Mouse (Mus musculus): ENCODE results near the gene Macrod2. TPM values are rescaled to one million over a fixed set of nuclear protein-coding genes. Genes with fewer than 3 reads are reported as not detected.

Macrod2 gene
- polyA plus RNA-seq, 1 experiment from 2014 or later = 26.5 TPM

DNA sequence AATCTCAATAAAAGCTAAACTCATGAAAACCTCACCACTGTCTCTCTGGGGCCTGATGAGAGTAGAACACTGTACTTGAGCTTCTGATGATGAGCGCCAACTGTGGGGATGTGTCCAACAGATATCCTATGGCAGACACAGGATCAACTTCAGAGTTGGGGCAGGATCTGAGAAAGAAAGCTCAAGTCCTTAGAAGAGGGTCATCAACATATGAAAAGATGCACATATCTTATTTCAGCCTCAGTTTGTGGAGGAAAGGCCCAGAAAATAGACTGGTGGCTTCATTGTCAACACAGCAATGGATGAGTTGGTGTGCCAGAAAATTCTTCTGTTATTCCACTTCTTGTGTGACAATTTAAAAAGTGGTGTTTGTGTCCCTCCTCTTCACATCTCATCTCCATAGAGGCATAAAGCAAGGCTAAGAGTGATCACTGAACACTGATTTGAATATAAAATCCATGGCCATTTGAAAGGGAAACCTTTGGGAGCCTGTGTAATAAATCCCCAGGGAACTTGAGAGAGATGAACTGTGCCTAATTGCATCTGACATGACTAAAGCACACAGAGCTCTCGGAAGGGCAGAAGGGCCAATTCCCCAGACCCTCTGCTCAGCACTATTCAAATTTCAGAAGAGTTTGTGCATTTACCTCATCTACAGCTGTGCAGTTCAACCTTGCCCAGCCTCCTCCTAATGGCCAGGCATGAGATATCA is 806.4 kb downstream of the Macrod2 start:
- Histone ChIP-seq H3K27me3 (ENCODE audit: insufficient read depth, poor library complexity, severe bottlenecking) (no peaks in the 10 kb centered on the region), H3K9me3 (no peaks in the 10 kb centered on the region), H3K36me3 (no peaks in the 10 kb centered on the region), H3K4me3 (no peak overlapping the region), H3K4me1 (no peaks in the 10 kb centered on the region), H3K27ac (no peak overlapping the region)
- 84% methylated on average over 2 of the region's 2 CpGs for WGBS
- DNase-seq (ENCODE audit: low spot score) = no peak

DNA sequence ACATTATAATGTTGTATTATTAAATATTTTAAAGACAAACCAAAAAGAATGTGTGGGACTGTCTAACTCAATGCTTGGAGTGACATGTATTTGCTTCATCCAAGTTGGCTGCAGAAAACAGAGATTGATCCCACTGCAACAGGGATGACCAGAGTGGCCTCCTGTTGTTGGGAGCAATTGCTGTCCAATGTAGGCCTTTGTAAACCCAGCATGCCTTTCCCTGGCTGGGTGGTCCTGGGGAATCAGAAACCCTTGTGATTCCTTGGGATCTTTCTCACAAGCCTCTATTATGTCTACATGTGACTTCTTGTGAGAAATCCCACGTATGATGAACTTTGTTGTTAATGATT is 806.9 kb downstream of the Macrod2 start:
- no peaks in the 10 kb centered on the region for H3K9me3 ChIP-seq
- H3K36me3 ChIP-seq = no peaks in the 10 kb centered on the region
- H3K4me3 ChIP-seq = no peak overlapping the region
- DNase-seq (ENCODE audit: low spot score) = no peak
- 81% methylated on average over 1 of the region's 1 CpGs for WGBS
- no peaks in the 10 kb centered on the region for H3K27me3 ChIP-seq (ENCODE audit: insufficient read depth, poor library complexity, severe bottlenecking)
- H3K27ac ChIP-seq = no peak overlapping the region
- no peaks in the 10 kb centered on the region for H3K4me1 ChIP-seq

DNA sequence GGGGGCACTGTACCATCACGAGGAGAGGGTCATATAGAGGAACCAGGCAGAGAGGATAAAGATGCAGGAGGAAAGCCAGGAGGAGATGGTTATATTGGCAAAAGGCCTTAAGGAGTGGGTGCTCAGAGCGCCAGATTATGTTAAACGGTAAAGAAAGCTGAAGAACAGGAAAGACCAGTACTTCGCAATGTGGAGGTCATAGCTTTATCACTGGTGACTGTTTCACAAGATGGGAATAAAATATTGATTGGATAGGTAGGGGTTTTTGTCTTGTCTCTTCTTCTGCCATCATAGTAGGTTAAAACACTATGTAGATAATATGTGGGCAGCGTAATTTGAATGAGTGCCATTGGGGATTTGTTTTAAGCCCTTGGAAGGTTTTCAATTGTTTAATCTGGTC is 816.2 kb downstream of the Macrod2 start:
- Histone ChIP-seq H3K4me1 (no peaks in the 10 kb centered on the region), H3K36me3 (no peaks in the 10 kb centered on the region), H3K27me3 (ENCODE audit: insufficient read depth, poor library complexity, severe bottlenecking) (no peaks in the 10 kb centered on the region), H3K27ac (no peak overlapping the region), H3K4me3 (no peak overlapping the region), H3K9me3 (no peaks in the 10 kb centered on the region)
- 82% methylated on average over 5 of the region's 5 CpGs for WGBS
- DNase-seq (ENCODE audit: low spot score) = no peak

DNA sequence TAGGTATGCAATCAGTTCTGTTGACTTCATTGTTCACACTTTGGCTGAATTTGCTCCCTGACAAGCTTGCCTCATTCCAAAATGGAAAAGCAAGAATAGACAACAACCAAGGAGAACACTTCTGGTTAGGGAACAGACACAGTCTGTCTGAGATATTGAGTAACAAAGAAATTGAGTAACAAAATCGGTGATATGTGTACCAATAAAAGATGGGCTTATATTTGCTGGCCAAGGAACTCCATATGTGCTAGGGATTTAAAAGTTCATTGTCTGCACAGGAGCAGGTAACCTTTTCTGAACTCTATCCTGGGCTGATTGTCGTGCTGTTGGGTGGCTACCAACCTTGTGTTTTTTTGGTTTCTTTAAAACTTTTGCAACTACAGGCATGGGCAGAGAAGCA is 817.2 kb downstream of the Macrod2 start:
- H3K27me3 ChIP-seq (ENCODE audit: insufficient read depth, poor library complexity, severe bottlenecking) = no peaks in the 10 kb centered on the region
- no peaks in the 10 kb centered on the region for H3K4me1 ChIP-seq
- H3K36me3 ChIP-seq = no peaks in the 10 kb centered on the region
- no peaks in the 10 kb centered on the region for H3K9me3 ChIP-seq
- 90% methylated on average over 2 of the region's 2 CpGs for WGBS
- H3K27ac ChIP-seq = no peak overlapping the region
- no peak for DNase-seq (ENCODE audit: low spot score)
- H3K4me3 ChIP-seq = no peak overlapping the region

DNA sequence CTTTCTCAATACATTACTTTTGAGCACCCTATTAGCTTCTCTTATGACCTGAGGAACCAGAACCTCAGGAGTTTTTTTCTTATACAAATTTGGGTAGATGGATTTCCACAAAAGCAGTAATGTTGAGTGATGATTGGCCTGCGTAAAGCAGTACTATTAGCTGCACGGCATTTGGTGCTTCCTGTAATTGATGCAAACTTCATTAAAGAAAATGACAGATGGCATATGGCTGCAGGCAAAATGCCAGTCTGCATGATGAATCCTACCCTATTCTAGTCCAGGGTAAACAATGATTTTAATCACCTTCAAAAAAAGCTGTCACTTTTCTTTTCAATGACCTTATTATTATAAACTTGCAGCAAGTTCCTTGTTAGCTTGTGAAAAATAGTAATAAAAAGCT is 822.4 kb downstream of the Macrod2 start:
- WGBS = 75% methylated on average over 2 of the region's 2 CpGs
- no peak overlapping the region for H3K27ac ChIP-seq
- no peak overlapping the region for H3K4me3 ChIP-seq
- peaks cover 3% of the 10 kb centered on the region; the same call in 1 of the 2 replicates for H3K9me3 ChIP-seq
- no peaks in the 10 kb centered on the region; the same call in 1 of the 2 replicates for H3K36me3 ChIP-seq
- H3K4me1 ChIP-seq = no peaks in the 10 kb centered on the region
- DNase-seq (ENCODE audit: low spot score) = no peak
- H3K27me3 ChIP-seq (ENCODE audit: insufficient read depth, poor library complexity, severe bottlenecking) = no peaks in the 10 kb centered on the region

DNA sequence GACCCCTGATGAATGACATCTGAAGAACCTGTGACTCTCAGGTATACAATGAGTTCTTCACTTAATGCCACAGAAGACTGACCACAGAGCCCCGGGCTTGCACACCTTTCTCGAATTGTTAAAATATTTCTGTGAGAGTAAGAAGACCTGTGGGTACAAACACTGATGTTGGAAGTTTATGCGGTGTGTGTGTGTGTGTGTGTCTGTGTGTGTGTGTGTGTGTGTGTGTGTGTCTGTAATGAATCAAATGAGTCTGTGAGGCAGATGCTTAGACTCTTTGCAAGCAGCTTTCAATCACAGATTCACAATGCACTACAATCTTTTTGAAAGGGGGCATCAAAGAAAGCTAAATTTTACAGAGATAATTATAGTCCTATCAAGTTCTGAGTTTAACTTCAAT is 822.8 kb downstream of the Macrod2 start:
- H3K4me1 ChIP-seq = no peaks in the 10 kb centered on the region
- no peaks in the 10 kb centered on the region for H3K27me3 ChIP-seq (ENCODE audit: insufficient read depth, poor library complexity, severe bottlenecking)
- no peak for DNase-seq (ENCODE audit: low spot score)
- no peaks in the 10 kb centered on the region; the same call in 1 of the 2 replicates for H3K36me3 ChIP-seq
- no peak overlapping the region for H3K27ac ChIP-seq
- H3K9me3 ChIP-seq = peaks cover 3% of the 10 kb centered on the region; the same call in 1 of the 2 replicates
- 78% methylated on average over 3 of the region's 3 CpGs for WGBS
- H3K4me3 ChIP-seq = no peak overlapping the region

DNA sequence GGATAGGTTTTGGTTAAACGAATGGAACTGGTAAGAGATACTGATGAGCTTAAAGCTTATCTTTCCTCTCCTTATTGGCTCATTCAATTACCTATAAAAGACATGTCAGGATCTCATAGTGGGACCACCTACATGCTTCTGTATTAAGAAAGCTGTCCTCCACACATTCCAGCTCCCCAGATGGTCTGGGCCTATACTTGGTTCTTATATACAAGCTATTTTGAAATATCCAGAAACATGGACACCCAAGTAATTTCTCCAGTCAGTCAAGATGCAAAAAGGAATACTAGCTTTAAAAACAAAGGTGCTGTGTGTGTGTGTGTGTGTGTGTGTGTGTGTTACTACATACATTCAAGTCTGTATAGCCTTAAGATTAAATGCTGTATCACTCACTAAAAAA is 833.7 kb downstream of the Macrod2 start:
- Histone ChIP-seq H3K36me3 (no peaks in the 10 kb centered on the region), H3K4me3 (no peak overlapping the region), H3K27ac (no peak overlapping the region), H3K27me3 (ENCODE audit: insufficient read depth, poor library complexity, severe bottlenecking) (no peaks in the 10 kb centered on the region), H3K4me1 (peaks cover 13% of the 10 kb centered on the region), H3K9me3 (no peaks in the 10 kb centered on the region)
- DNase-seq (ENCODE audit: low spot score) = no peak
- 81% methylated on average over 1 of the region's 1 CpGs for WGBS

DNA sequence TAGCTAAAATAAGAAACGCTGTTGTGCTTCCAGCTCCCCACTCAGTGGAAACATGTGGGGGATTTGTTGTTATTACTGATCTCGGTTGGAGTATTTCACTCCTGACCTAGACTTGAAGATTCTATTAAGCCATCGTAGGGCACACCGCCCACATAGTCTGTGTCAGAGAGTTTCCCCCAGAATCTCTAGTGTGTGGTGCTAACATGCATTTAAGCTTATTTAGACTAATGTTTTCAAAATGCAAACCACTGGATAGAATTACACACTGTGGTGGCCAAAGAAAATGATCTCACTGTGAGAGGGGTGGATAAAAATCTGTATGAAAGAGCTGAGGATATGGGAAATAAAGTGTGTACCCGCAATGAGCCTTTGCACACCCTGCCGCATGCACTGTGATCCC is 834.7 kb downstream of the Macrod2 start:
- no peak overlapping the region for H3K27ac ChIP-seq
- H3K36me3 ChIP-seq = no peaks in the 10 kb centered on the region
- no peaks in the 10 kb centered on the region for H3K27me3 ChIP-seq (ENCODE audit: insufficient read depth, poor library complexity, severe bottlenecking)
- H3K4me3 ChIP-seq = no peak overlapping the region
- peaks cover 18% of the 10 kb centered on the region for H3K4me1 ChIP-seq
- H3K9me3 ChIP-seq = no peaks in the 10 kb centered on the region
- 73% methylated on average over 6 of the region's 6 CpGs for WGBS
- DNase-seq (ENCODE audit: low spot score) = no peak

DNA sequence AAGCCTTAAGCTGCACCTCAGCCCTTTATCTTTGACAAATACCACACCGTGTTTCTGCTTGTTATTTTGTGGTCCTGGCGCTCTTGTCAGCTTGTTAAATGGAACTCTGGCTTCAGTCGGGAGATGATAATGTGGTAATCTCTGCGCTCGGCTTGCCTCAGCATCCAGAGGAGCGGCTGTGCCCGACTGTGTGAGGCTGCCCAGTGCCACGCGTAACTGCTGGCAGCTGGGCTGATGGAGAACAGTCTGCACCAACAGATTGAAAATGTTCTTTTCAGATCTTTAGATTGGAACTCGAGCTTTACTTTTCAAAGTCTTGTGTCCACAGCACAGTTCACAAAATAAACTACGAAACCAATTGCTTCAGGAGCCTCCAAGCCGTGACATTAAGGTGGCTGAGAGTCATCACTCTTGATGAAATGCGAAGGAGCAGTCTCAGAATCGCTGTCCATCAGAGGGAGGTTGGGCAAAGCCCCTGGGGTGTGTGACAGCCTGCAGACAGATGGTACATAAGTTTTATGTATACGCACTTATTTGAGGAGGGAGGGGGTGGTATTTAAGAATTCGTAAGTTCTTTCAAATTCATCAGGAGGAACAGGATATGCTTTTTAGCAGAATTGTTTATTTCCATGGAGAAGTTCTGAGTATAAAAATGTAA is 836.0 kb downstream of the Macrod2 start:
- Histone ChIP-seq H3K4me3 (peak overlapping the region; percentile 36; the same call in 1 of the 2 replicates), H3K27me3 (ENCODE audit: insufficient read depth, poor library complexity, severe bottlenecking) (no peaks in the 10 kb centered on the region), H3K4me1 (peaks cover 22% of the 10 kb centered on the region), H3K9me3 (no peaks in the 10 kb centered on the region), H3K36me3 (no peaks in the 10 kb centered on the region), H3K27ac (0 out of 2 replicates have a peak overlapping the region, but pooled peaks have one; percentile 9)
- WGBS = 11% methylated on average over 16 of the region's 16 CpGs
- peak; percentile 75 for DNase-seq (ENCODE audit: low spot score)

DNA sequence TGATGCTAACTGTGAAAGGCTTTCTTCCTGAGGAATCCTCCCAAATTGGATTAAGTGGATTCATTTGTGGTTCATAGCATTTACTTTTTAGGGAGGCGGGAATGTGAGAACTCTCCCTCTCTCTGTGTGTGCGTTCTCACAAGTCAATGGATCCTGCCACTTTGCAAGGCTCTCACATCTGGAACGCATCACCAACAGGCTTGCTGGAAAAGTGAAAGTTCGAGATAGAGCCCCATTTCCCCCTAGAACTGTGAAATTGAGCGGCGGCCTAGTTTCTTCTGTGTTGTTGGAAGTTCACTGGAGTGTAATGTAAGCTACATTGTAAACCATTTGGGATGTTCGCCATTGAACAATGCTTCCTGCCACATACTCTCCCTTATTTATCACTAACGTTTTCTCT is 839.2 kb downstream of the Macrod2 start:
- WGBS = 45% methylated on average over 8 of the region's 8 CpGs
- DNase-seq (ENCODE audit: low spot score) = no peak
- H3K9me3 ChIP-seq = no peaks in the 10 kb centered on the region

DNA sequence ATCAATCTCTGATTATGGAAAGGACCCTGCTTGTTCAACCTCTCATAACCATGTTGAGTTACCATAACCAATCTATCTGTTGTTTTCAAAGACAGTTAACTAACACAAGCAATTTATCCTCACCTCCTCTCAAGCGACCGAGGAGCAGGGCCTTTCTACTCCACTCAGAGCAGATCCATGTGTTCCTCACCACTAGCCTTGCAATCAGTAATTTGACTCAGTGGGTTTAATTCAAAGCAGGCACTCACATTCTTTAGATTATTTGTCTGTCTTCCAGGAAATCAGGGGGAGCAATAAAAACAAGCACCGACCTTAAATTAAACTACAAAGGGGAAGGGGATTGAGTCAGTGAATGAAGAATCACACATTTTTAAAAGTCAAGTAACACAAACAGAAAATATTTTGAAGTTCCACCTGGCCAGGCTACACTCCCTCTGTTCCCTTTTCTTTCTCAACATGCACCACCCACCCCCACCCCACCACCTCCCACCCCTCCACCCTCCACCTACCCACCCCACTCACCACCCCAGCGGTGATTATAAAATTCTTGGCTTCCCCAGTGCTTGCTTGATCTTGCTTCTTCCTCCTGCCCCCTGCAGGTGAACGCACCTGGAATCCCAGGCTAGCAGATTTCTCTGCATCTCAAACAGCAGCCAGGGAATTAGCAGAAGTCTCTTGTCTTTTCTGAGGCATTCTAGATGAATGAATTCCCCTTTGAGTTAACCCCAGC is 839.8 kb downstream of the Macrod2 start:
- no peaks in the 10 kb centered on the region for H3K9me3 ChIP-seq
- WGBS = 32% methylated on average over 5 of the region's 5 CpGs
- DNase-seq (ENCODE audit: low spot score) = no peak
- peaks cover 22% of the 10 kb centered on the region for H3K4me1 ChIP-seq
- no peaks in the 10 kb centered on the region for H3K27me3 ChIP-seq (ENCODE audit: insufficient read depth, poor library complexity, severe bottlenecking)
- no peaks in the 10 kb centered on the region for H3K36me3 ChIP-seq
- no peak overlapping the region for H3K27ac ChIP-seq
- H3K4me3 ChIP-seq = no peak overlapping the region

More for the DNA sequence above, 839.2 kb downstream of the Macrod2 start:
- Histone ChIP-seq H3K4me1 (peaks cover 22% of the 10 kb centered on the region), H3K4me3 (no peak overlapping the region), H3K27me3 (ENCODE audit: insufficient read depth, poor library complexity, severe bottlenecking) (no peaks in the 10 kb centered on the region), H3K27ac (no peak overlapping the region), H3K36me3 (no peaks in the 10 kb centered on the region)

DNA sequence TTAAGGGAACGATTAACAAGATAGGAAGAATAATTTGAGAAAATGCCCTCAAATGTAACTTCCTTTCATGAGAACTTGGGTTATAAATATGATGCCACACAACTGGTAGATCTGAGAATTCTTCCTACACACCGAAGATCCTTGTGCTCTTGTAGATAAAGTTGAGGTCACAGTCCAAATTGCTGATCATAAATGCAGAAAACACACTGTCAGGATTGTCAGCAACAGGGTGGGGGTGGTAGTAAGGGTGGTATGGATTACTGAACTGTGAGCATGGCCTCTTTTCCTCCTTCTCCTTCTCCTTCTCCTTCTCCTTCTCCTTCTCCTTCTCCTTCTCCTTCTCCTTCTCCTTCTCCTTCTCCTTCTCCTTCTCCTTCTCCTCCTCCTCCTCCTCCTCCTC is 852.6 kb downstream of the Macrod2 start:
- WGBS = 84% methylated on average over 2 of the region's 2 CpGs
- Histone ChIP-seq H3K9me3 (no peaks in the 10 kb centered on the region), H3K27ac (no peak overlapping the region), H3K4me1 (0 out of 2 replicates have a peak, but pooled peaks cover 6% of the 10 kb centered on the region), H3K36me3 (no peaks in the 10 kb centered on the region), H3K4me3 (no peak overlapping the region), H3K27me3 (ENCODE audit: insufficient read depth, poor library complexity, severe bottlenecking) (no peaks in the 10 kb centered on the region)
- DNase-seq (ENCODE audit: low spot score) = no peak

DNA sequence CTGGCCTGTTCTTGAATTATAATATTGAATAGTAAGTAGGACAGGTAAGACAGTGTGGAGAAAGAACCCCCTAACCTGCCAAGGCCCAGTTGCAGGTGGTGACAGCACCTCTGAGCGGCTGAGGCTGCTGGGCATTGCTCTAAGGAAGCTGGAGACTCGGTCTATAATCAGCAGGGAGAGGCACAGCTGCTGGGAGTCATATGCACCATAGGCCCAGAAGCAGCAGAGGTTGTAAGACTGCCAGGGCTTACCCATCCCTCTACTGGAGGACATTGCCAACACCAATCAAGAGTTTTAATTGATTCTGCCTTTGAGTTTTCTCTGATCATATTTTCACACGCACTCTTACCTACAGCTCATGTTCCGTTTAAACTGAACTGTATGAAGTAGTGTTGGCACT is 869.5 kb downstream of the Macrod2 start:
- Histone ChIP-seq H3K27me3 (ENCODE audit: insufficient read depth, poor library complexity, severe bottlenecking) (no peaks in the 10 kb centered on the region), H3K36me3 (no peaks in the 10 kb centered on the region), H3K4me3 (no peak overlapping the region), H3K27ac (no peak overlapping the region), H3K9me3 (no peaks in the 10 kb centered on the region), H3K4me1 (no peaks in the 10 kb centered on the region)
- DNase-seq (ENCODE audit: low spot score) = no peak
- WGBS = 84% methylated on average over 4 of the region's 4 CpGs

Data from heart, embryonic 10.5 days (tissue).